Mouse (Mus musculus): ENCODE data around the gene Dazl. TPM values are rescaled to one million over a fixed set of nuclear protein-coding genes. Genes with fewer than 3 reads are reported as not detected.

The Dazl gene
- polyA plus RNA-seq, 2 experiments = 0.02 to 0.10 TPM

- DNase-seq (ENCODE audit: low read depth in 3 of 3, low spot score in 3 of 3) = no peak
- TF ChIP-seq EP300 (IDR thresholded peaks at IDR 0.05; ENCODE audit: low read depth) = no peak
- TF ChIP-seq CTCF (IDR thresholded peaks at IDR 0.05; ENCODE audit: low read depth) = no peak
- H3K9ac ChIP-seq (replicated peaks) = no peak overlapping the region
- H3K4me2 ChIP-seq (ENCODE audit: low read depth) = no peak overlapping the region
- H3K9me3 ChIP-seq (ENCODE audit: control insufficient read depth, low read length) = no peaks in the 10 kb centered on the region
- no peak for ATAC-seq (ENCODE audit: insufficient read depth)
- no peak overlapping the region for H3K4me3 ChIP-seq (ENCODE audit: insufficient read depth in 1 of 2, low read depth in 2 of 2, low read length in 2 of 2)
- WGBS (ENCODE audit: insufficient replicate concordance) = 37% methylated on average over 11 of the region's 11 CpGs
- H3K4me1 ChIP-seq (replicated peaks; ENCODE audit: control insufficient read depth in 2 of 2, insufficient read depth in 2 of 2, low read length in 1 of 2) = peaks cover 0 to 6% of the 10 kb centered on the region in 2 experiments; a peak in 2 of 4 replicates
- no peaks in the 10 kb centered on the region for H3K27me3 ChIP-seq (ENCODE audit: control insufficient read depth, insufficient read depth, low read length)
- H3K36me3 ChIP-seq (replicated peaks; ENCODE audit: control insufficient read depth, insufficient read depth, low read depth) = no peaks in the 10 kb centered on the region
- no peak overlapping the region for H3K27ac ChIP-seq
These were observed 23.0 kb upstream of the Dazl start for GRCm38 (mm10) chr17:50316216-50317150.

GRCm38 (mm10) chr17:50310148-50310802 is 16.8 kb upstream of the Dazl start:
- peaks cover 0 to 2% of the 10 kb centered on the region in 2 experiments; a peak in 1 of 4 replicates for H3K4me1 ChIP-seq (replicated peaks; ENCODE audit: control insufficient read depth in 2 of 2, insufficient read depth in 2 of 2, low read length in 1 of 2)
- H3K27me3 ChIP-seq (ENCODE audit: control insufficient read depth, insufficient read depth, low read length) = no peaks in the 10 kb centered on the region
- H3K9ac ChIP-seq (replicated peaks) = no peak overlapping the region
- DNase-seq (ENCODE audit: low read depth in 3 of 3, low spot score in 3 of 3) (no peak), ATAC-seq (ENCODE audit: insufficient read depth) (no peak)
- 31% methylated on average over 10 of the region's 10 CpGs for WGBS (ENCODE audit: insufficient replicate concordance)
- TF ChIP-seq CTCF (IDR thresholded peaks at IDR 0.05; ENCODE audit: low read depth) (no peak), EP300 (IDR thresholded peaks at IDR 0.05; ENCODE audit: low read depth) (no peak)
- no peaks in the 10 kb centered on the region for H3K36me3 ChIP-seq (replicated peaks; ENCODE audit: control insufficient read depth, insufficient read depth, low read depth)
- H3K9me3 ChIP-seq (ENCODE audit: control insufficient read depth, low read length) = no peaks in the 10 kb centered on the region
- no peak overlapping the region for H3K4me3 ChIP-seq (ENCODE audit: insufficient read depth in 1 of 2, low read depth in 2 of 2, low read length in 2 of 2)
- no peak overlapping the region for H3K4me2 ChIP-seq (ENCODE audit: low read depth)
- H3K27ac ChIP-seq = no peak overlapping the region

- TF ChIP-seq CTCF (IDR thresholded peaks at IDR 0.05; ENCODE audit: low read depth) (no peak), EP300 (IDR thresholded peaks at IDR 0.05; ENCODE audit: low read depth) (no peak)
- no peak overlapping the region for H3K9ac ChIP-seq (replicated peaks)
- H3K4me2 ChIP-seq (ENCODE audit: low read depth) = no peak overlapping the region
- H3K4me3 ChIP-seq (ENCODE audit: insufficient read depth in 1 of 2, low read depth in 2 of 2, low read length in 2 of 2) = no peak overlapping the region
- DNase-seq (ENCODE audit: low read depth in 3 of 3, low spot score in 3 of 3) (no peak), ATAC-seq (ENCODE audit: insufficient read depth) (no peak)
- H3K27me3 ChIP-seq (ENCODE audit: control insufficient read depth, insufficient read depth, low read length) = no peaks in the 10 kb centered on the region
- no peaks in the 10 kb centered on the region for H3K36me3 ChIP-seq (replicated peaks; ENCODE audit: control insufficient read depth, insufficient read depth, low read depth)
- no peaks in the 10 kb centered on the region for H3K9me3 ChIP-seq (ENCODE audit: control insufficient read depth, low read length)
- peaks cover 0 to 2% of the 10 kb centered on the region in 2 experiments; a peak in 1 of 4 replicates for H3K4me1 ChIP-seq (replicated peaks; ENCODE audit: control insufficient read depth in 2 of 2, insufficient read depth in 2 of 2, low read length in 1 of 2)
- WGBS (ENCODE audit: insufficient replicate concordance) = 79% methylated on average over 5 of the region's 5 CpGs
- no peak overlapping the region for H3K27ac ChIP-seq
These were observed 16.2 kb upstream of the Dazl start for GRCm38 (mm10) chr17:50309512-50310072.

- Histone ChIP-seq H3K4me1 (replicated peaks; ENCODE audit: control insufficient read depth in 2 of 2, insufficient read depth in 2 of 2, low read length in 1 of 2) (peaks cover 0 to 2% of the 10 kb centered on the region in 2 experiments; a peak in 1 of 4 replicates), H3K4me2 (ENCODE audit: low read depth) (no peak overlapping the region), H3K9ac (replicated peaks) (no peak overlapping the region), H3K36me3 (replicated peaks; ENCODE audit: control insufficient read depth, insufficient read depth, low read depth) (no peaks in the 10 kb centered on the region), H3K27ac (no peak overlapping the region), H3K4me3 (ENCODE audit: insufficient read depth in 1 of 2, low read depth in 2 of 2, low read length in 2 of 2) (no peak overlapping the region), H3K27me3 (ENCODE audit: control insufficient read depth, insufficient read depth, low read length) (no peaks in the 10 kb centered on the region), H3K9me3 (ENCODE audit: control insufficient read depth, low read length) (no peaks in the 10 kb centered on the region)
- DNase-seq (ENCODE audit: low read depth in 3 of 3, low spot score in 3 of 3) (no peak), ATAC-seq (ENCODE audit: insufficient read depth) (no peak)
- TF ChIP-seq CTCF (IDR thresholded peaks at IDR 0.05; ENCODE audit: low read depth) = no peak
- WGBS (ENCODE audit: insufficient replicate concordance) = 46% methylated on average over 5 of the region's 5 CpGs
These were observed 15.4 kb upstream of the Dazl start for GRCm38 (mm10) chr17:50308880-50309279.

All from liver, embryonic 14.5 days (tissue).